Mouse (Mus musculus): Measurements from ENCODE around the gene Yipf2.
"Not testable (repeated sequence)": the region's sequence is repeated elsewhere in the genome, so short reads cannot be mapped to it uniquely, and the experiment has no call there.

Yipf2 gene

GRCm38 (mm10) chr9:21594838-21595237 lies 2.2 kb upstream of the Yipf2 start:
- no peak for DNase-seq

- DNase-seq = not testable (repeated sequence)
Measured at GRCm38 (mm10) chr9:21594350-21594749, 1.7 kb upstream of the Yipf2 start.

- peak; percentile 66 for DNase-seq
Measured at GRCm38 (mm10) chr9:21593122-21593721, 594 bp upstream of the Yipf2 start.

GRCm38 (mm10) chr9:21591831-21592702 lies 561 bp downstream of the Yipf2 start:
- DNase-seq = peak; percentile 54

GRCm38 (mm10) chr9:21591127-21591830 lies 1.3 kb downstream of the Yipf2 start:
- DNase-seq = no peak

GRCm38 (mm10) chr9:21589538-21589937 lies 3.1 kb downstream of the Yipf2 start:
- no peak for DNase-seq

GRCm38 (mm10) chr9:21588350-21588749 lies 4.3 kb downstream of the Yipf2 start:
- DNase-seq = no peak

- no peak for DNase-seq
Measured at GRCm38 (mm10) chr9:21587678-21588349, 4.8 kb downstream of the Yipf2 start.

- no peak for DNase-seq
Measured at GRCm38 (mm10) chr9:21585401-21585800, 7.2 kb downstream of the Yipf2 start.

GRCm38 (mm10) chr9:21578226-21578625 lies 14.4 kb downstream of the Yipf2 start:
- DNase-seq = no peak

GRCm38 (mm10) chr9:21576286-21576685 lies 16.3 kb downstream of the Yipf2 start:
- DNase-seq = no peak

- no peak for DNase-seq
Measured at GRCm38 (mm10) chr9:21575253-21575652, 17.4 kb downstream of the Yipf2 start.

- DNase-seq = no peak
Measured at GRCm38 (mm10) chr9:21574012-21574801, 18.4 kb downstream of the Yipf2 start.

GRCm38 (mm10) chr9:21568657-21569255 lies 23.9 kb downstream of the Yipf2 start:
- DNase-seq = no peak

GRCm38 (mm10) chr9:21567051-21567450 lies 25.6 kb downstream of the Yipf2 start:
- DNase-seq = no peak

GRCm38 (mm10) chr9:21566538-21566937 lies 26.1 kb downstream of the Yipf2 start:
- no peak for DNase-seq

- DNase-seq = no peak
Measured at GRCm38 (mm10) chr9:21565004-21565586, 27.5 kb downstream of the Yipf2 start.

GRCm38 (mm10) chr9:21564420-21564819 lies 28.2 kb downstream of the Yipf2 start:
- no peak for DNase-seq

- DNase-seq = no peak
Measured at GRCm38 (mm10) chr9:21559151-21559550, 33.5 kb downstream of the Yipf2 start.

GRCm38 (mm10) chr9:21558366-21558765 lies 34.3 kb downstream of the Yipf2 start:
- DNase-seq = no peak

GRCm38 (mm10) chr9:21557556-21557955 lies 35.1 kb downstream of the Yipf2 start:
- no peak for DNase-seq

Measured in cerebellum, adult 9-11 months (tissue).